Mouse (Mus musculus): ENCODE results near the gene Slc29a3.

The Slc29a3 gene

GRCm38 (mm10) chr10:60668591-60668990, 84.0 kb downstream of the Slc29a3 start:
- DNase-seq (ENCODE audit: low spot score) = no peak
